Mouse (Mus musculus) CD4-positive, CD25-positive, alpha-beta regulatory T cell (primary cell): ENCODE results near the gene Erf. TPM values are rescaled to one million over a fixed set of nuclear protein-coding genes. Genes with fewer than 3 reads are reported as not detected.

Source experiments
- polyA plus RNA-seq: library from polyadenylated mRNA; unstranded; fragments of 100-300 nt; shearing (Covaris generic); gene quantifications from one replicate; pipeline ENCODE4 v1.2.1, GENCODE M21; 2017

The Erf gene
- 2.6 TPM for polyA plus RNA-seq

DNA sequence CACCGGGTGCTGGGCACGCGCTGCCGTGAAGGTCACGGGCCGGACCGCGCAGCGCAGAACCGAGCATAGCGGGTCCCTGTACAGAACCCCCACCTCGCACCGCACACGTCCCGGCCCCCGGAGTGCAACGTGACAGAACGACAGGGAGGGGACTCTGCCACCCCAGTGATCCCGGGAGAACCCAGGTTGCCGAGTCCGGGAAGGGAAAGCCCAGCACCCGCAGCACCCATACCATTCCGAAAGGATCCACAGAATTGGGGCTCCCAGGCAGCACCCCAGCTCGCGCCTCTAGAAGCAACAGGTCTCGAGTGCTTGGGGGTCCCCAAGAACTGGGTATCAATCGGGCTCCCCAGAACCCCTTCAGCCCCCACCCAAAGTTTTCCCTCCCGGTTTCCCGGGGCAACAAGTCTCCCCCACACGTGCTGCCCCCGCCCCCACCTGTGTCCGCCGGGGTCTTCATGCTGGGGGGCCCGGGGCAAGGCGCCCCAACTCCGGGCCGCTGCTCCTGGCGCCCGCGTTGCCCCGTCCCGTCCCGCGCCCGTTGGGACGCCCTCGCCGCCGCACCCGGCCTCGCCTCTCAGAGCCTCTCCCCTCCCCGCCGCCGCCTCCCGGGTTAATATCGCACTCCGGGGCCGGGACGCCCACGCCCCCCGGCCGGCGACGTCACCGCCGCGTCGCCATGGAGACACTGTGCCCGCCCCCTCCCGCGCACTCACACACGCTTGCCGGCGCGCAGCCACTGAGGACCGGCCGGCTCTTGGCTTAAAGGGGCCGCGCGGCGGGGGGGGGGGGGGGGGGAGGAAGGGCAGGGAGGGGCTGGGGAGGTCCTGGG is at the start of gene Erf:
TSS of gene Erf (minus strand) at position 621 of the 832 bp plus-strand sequence.

DNA sequence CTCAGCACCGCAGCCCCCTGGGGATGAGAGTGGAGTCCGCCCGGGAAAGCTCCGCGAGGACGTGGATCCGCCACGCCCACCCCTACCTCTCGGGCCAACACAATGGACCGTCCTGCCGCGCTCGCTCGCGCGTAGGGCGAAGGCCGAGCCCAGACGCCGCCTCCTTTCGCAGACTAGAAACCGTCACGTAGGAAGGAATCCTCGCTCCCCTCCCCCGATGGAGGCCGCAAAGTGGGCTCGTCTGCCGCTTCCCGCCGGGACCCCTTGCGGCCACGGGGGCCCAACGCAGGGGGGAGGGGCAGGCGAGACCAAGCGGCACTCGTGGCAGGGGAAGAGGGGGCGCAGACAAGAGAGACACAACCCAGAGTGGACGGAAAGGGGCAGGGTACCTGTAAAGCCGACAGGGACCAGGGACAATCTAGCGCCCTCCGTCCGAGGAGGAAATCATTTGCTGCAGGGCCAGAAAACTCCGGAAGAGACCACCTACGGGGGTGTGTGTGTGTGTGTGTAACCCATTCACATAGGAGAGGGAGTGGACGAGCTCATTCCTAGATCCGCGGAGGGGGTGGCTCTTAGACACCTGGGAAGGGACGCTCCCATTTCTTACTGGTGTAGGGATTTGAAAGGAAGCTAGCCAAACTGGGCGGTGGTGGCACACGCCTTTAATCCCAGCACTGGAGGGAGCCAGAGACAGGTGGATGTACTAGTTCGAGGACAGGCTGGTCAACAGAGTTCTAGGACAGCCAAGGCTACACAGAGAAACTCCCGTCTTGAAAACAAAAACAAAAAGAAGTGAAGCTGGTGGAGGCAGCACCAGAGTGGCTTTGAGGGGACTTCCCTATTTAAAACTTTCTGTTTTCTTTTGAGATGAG is 47.1 kb upstream of the Erf start, which contains the start of gene Pafah1b3:
TSS of gene Pafah1b3 (minus strand) at position 533 of the 872 bp plus-strand sequence.

DNA sequence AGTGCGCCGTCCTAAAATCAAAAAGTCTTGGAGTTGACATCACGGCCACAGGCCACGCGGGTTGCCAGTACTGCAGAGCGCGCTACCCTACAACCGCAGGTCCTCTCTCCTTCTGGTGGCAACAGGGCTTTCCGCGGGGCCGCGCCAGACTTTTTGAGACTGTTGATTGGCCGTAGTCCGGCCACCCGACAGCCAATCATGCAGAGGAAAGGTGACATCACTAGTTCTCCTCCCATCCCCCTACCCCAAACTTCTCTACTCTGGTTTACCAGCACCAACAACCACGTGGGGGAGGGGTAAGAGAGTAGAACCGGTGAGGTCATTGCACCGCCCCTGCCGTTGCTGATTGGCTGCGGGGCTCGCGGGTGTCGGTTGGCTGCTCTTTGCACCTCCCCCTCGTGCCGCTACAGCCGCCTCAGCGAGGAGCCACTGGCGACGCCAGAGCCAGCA is 16.8 kb upstream of the Erf start, which contains the start of gene Cic:
TSS of gene Cic (plus strand) at position 404 of the 450 bp plus-strand sequence.

DNA sequence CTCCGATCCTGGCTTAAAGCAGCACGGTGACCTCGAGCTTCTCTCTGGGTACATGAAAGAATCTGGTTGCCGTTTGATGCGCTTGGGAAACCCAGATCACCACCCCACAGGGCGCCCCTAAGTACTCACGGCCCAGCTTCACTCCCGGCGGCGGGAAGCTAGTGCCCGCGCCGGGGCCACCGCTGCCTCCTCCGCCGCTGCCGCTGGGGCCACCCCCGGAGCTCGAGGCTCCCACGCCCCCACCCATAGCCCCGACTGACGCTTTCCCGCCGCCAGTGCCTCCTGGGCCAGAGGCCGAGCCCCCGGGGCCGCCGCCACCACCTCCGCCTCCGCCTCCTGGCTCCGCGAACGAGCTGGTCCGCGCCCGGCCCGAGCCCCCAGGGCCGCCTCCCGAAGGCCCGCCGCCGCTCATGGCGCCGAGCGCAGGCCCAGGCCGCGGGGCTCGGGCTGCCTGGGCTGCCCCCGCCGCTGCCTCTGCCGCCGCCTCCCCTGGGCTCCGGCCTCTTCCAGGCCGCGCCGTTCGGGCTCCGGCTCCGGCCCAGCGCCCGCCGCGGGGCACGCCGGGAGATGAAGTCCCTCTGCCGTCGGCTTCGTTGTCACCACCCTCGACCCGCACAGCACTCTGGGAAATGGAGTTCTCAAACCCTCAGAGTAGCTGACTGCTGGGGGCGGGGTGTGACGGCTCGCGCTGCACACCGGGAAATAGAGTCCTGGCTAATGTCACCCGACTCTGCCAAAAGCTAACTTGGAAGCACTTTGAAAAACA is 13.1 kb downstream of the Erf start, which contains the start of gene Gsk3a:
TSS of gene Gsk3a (minus strand) at position 603 of the 766 bp plus-strand sequence.

DNA sequence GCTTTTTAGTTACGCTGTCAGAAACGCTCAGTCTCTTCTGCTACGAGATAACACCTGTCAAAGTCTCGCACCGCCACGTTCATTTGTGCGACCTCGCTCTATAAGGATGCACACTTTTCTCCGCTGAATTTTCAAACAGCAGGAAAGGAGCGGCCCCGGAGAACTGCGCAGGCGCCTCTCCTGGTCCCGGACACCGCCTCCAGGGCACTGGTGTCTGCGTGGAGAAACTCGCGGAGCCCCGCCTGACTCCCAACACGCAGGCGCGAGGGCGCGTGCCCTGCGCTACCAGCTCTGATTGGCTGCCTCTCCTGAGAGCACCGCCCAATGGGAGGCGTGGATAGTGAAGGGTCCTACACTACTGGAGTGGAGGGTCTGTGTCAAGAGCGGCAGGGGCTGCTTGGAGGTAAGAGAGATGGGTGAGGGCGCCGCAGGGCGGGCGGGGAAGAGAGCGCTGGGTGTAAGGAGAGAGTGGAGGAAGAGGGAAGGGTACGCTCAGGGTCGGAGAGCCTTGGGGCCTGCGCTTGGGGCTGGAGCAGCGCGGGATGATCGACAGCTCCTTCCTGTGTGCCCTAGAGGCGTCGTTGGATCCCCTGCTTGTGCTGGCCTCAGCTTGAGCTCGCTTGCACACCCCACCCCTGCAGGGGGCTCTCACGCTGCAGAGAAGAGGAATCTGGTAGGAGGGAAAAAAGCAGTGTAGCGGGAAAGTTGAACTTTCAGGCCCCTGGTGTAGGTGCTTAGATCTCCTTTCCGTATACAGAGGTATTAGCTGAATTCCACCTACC is 29.3 kb downstream of the Erf start, which contains the start of gene Zfp526:
TSS of gene Zfp526 (plus strand) at position 324 of the 782 bp plus-strand sequence.

DNA sequence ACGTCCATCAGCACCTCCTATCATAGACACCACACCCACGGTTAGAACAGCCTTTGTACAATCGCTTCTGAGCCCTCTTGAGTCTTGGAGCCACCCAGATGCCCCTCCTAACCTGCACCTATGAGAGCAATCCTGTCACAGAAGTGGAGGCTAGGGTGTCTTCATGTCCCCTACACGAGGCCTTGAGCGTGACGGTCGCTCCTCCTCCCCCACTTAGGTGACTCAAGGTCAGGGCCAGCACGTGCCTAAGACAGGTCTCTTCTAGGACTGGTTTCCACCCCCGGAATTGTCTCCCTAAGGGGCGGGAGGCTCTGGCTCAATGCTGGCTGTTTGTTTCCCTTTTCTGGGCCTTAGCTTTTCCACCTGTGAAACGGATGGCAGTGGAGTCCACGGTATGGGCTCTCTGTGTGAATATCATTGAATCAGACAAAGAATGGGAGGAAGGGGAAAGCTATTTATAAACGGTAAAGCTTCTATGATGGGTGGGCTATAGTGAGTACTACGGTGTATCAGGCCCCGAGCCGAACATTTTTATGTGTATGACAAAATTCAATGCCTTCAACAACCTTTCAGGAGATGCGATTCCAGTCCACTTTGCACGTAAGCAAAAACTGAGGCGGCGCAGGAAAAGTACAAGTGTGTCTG is 30.0 kb downstream of the Erf start, which contains the start of gene Dedd2:
TSS of gene Dedd2 (minus strand) at position 159 of the 645 bp plus-strand sequence.

Other genes with a start within 250 kb of the Erf start
- gene Atp1a3, start 244.8 kb downstream of the Erf start, polyA plus RNA-seq = 1.7 TPM
- 11.5 TPM for gene Grik5, start 178.4 kb downstream of the Erf start, polyA plus RNA-seq
- 31.1 TPM for gene Zfp574, start 178.2 kb downstream of the Erf start, polyA plus RNA-seq
- 113 TPM for gene Pou2f2, start 71.0 kb downstream of the Erf start, polyA plus RNA-seq
- gene Dedd2, start 30.1 kb downstream of the Erf start, polyA plus RNA-seq = 113 TPM
- gene Zfp526, start 29.3 kb downstream of the Erf start, polyA plus RNA-seq = 4.9 TPM
- 102 TPM for gene Gsk3a, start 12.9 kb downstream of the Erf start, polyA plus RNA-seq
- gene Cic, start 16.9 kb upstream of the Erf start, polyA plus RNA-seq = 38.0 TPM
- gene Pafah1b3, start 47.2 kb upstream of the Erf start, polyA plus RNA-seq = 36.8 TPM
- not detected for gene Prr19, start 50.6 kb upstream of the Erf start, polyA plus RNA-seq
- not detected for gene Tmem145, start 55.3 kb upstream of the Erf start, polyA plus RNA-seq
- 0.13 TPM for gene Megf8, start 66.4 kb upstream of the Erf start, polyA plus RNA-seq
- not detected for gene Cnfn, start 119.0 kb upstream of the Erf start, polyA plus RNA-seq
- 19.4 TPM for gene Lipe, start 147.9 kb upstream of the Erf start, polyA plus RNA-seq
- not detected for gene Cxcl17, start 162.1 kb upstream of the Erf start, polyA plus RNA-seq
- gene Ceacam1, start 226.8 kb upstream of the Erf start, polyA plus RNA-seq = 0.72 TPM